Mouse (Mus musculus) CD8-positive naive resting alpha-beta T cell, adult 57 days (primary cell): ENCODE data around the gene Gpr31b. TPM values are rescaled to one million over a fixed set of nuclear protein-coding genes. Genes with fewer than 3 reads are reported as not detected.

Source experiments
- total RNA-seq: library from RNA; stranded (reverse); gene quantifications from one replicate; pipeline ENCODE4 v1.2.4, GENCODE M21; 2023

Gene Gpr31b
- total RNA-seq = 0.52 TPM

DNA sequence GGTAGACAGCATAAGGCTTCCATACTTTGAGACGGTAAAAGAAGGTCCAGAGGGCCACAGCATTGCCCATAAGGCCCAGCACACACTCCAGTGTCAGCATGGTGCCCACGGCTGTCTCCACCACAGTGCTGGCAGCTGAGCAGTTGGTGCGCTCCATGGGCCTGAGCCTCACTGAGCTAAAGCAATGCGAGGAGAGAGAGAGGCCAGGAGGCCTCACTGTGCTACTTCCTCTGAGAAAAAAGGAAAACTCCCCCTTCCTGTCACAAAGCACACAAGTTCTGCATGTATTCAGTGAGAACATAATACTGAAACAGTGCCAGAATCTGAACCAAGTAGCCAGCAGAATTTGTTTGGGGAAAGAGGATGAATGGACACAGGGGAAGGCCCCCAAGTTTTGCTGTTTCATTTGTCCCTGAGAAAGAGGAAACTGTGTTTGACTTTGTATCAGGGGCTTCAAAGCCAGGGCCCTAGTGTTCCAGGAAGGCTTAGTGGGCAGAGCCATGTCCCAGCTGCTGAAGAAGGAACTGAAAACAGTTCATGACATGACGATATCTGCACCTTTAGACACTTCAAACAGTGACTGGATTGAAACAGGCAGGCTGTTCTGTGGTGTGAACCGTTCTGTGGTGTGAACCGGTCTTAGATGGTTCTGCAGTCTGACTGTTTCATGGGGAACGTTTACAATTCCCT is at the start of gene Gpr31b:
Gene Gpr31b, minus strand, starts transcription at position 173 of the 690 bp plus-strand sequence.

DNA sequence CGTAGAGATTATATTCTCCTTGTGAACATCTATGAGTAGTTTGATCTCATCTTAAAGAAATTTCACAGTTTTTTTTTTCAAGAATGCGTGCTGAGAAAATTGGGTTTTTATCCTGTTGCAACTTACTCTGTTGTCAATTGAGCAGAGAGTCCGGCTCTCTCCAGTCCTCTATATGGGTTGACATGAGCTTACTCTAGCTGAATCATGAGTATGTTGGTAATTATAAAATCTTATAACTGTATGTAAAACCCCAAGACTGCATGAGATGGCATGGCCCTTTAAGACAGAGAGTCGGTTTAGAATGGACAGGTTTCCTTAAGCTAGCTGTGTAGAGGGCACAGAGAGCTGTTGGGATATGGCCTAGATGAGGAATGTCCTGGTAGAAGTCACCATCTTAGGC is 8.7 kb upstream of the Gpr31b start, which contains the start of gene Tcp10b:
Gene Tcp10b, plus strand, starts transcription at position 301 of the 400 bp plus-strand sequence.

DNA sequence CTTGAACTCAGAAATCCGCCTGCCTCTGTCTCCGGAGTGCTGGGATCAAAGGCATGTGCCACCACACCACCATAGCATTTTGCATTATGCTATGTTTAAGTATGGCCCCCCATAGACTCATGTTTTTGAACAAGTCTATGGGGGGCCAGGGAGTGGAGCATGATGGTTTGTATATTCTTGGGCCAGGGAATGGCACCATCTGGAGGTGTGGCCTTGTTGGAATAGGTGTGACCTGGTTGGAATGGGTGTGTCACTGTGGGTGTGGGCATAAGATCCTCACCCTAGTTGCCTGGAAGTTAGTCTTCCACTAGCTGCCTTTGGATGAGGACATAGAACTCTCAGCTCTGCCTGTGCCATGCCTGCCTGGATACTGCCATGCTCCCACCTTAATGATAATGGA is 45.5 kb downstream of the Gpr31b start, which contains the start of gene Sod2:
Gene Sod2, plus strand, starts transcription at position 301 of the 400 bp plus-strand sequence.

Other genes starting within 250 kb of the Gpr31b start
- not detected for gene Mas1, start 184.2 kb downstream of the Gpr31b start, total RNA-seq
- gene Mrgprh, start 176.3 kb downstream of the Gpr31b start, total RNA-seq = not detected
- 2.1 TPM for gene Pnldc1, start 142.1 kb downstream of the Gpr31b start, total RNA-seq
- 197 TPM for gene Tcp1, start 136.6 kb downstream of the Gpr31b start, total RNA-seq
- 37.7 TPM for gene Mrpl18, start 136.0 kb downstream of the Gpr31b start, total RNA-seq
- gene Acat3, start 111.7 kb downstream of the Gpr31b start, total RNA-seq = 1.3 TPM
- gene Acat2, start 91.5 kb downstream of the Gpr31b start, total RNA-seq = 19.6 TPM
- gene Wtap, start 58.1 kb downstream of the Gpr31b start, total RNA-seq = 85.8 TPM
- 55.1 TPM for gene Sod2, start 45.5 kb downstream of the Gpr31b start, total RNA-seq
- gene Tcp10b, start 8.8 kb upstream of the Gpr31b start, total RNA-seq = not detected
- not detected for gene Unc93a, start 79.5 kb upstream of the Gpr31b start, total RNA-seq
- gene Smok2a, start 168.9 kb upstream of the Gpr31b start, total RNA-seq = not detected
- not detected for gene Smok2b, start 178.0 kb upstream of the Gpr31b start, total RNA-seq